8 mouse cellular contexts compared by ENCODE assay signal in genomic region chr11:93995720-93996305, GRCm38 (mm10). TPM values are rescaled to one million over a fixed set of nuclear protein-coding genes. Genes with fewer than 3 reads are reported as not detected.
DNase-seq lines count a peak whose midpoint lies in the region; ATAC-seq lines count a peak whose summit lies in the region.

Gene Spag9 (plus strand): TSS chr11:93996091.

- peak within 1 kb of the TSS; percentile 72 for H3K4me3 ChIP-seq in hindbrain, embryonic 14.5 days (replicated peaks; ENCODE audit: low read length)

- H3K9me3 ChIP-seq in hindbrain, embryonic 14.5 days (ENCODE audit: control insufficient read depth, low read length): no peaks in the 10 kb centered on the region

- peak; percentile 91 for ATAC-seq in hindbrain, embryonic 14.5 days (ENCODE audit: low FRiP score)

- no peaks in the 10 kb centered on the region for H3K36me3 ChIP-seq in hindbrain, embryonic 14.5 days (replicated peaks; ENCODE audit: control insufficient read depth, insufficient read depth)

- H3K4me1 ChIP-seq in hindbrain, embryonic 14.5 days (replicated peaks; ENCODE audit: control insufficient read depth, insufficient read depth, low read length): peaks cover 34% of the 10 kb centered on the region

- DNase-seq in R1 (ENCODE audit: low read depth, low spot score): peak; percentile 95
- DNase-seq in cerebellum, postnatal 25 days: peak; percentile 95 to 98
- DNase-seq in frontal cortex, postnatal 25 days (ENCODE audit: low spot score in 2 of 2): peak; percentile 61 to 87
- DNase-seq in hindbrain, embryonic 14.5 days (ENCODE audit: low spot score): peak; percentile 95
- peak; percentile 90 for DNase-seq in layer of hippocampus, postnatal 36 days
- peak; percentile 95 for DNase-seq in lung, postnatal 36 days
- DNase-seq in retina, postnatal 1 day: peak; percentile 96
- DNase-seq in urinary bladder, adult 18-20 months (ENCODE audit: low spot score in 2 of 2): peak; percentile 81 to 92

- H3K9ac ChIP-seq in hindbrain, embryonic 14.5 days: peak within 1 kb of the TSS; percentile 89

- no peaks in the 10 kb centered on the region for H3K27me3 ChIP-seq in hindbrain, embryonic 14.5 days (ENCODE audit: control insufficient read depth, insufficient read depth, low read length)

- WGBS in hindbrain, embryonic 14.5 days: 0% methylated on average over 52 of the region's 70 CpGs

- H3K4me2 ChIP-seq in hindbrain, embryonic 14.5 days (replicated peaks): peak within 1 kb of the TSS; percentile 81

- peak within 1 kb of the TSS; percentile 93 for H3K27ac ChIP-seq in hindbrain, embryonic 14.5 days

RNA-seq across cellular contexts. Expression of gene Spag9, which starts in this region (rescaled TPM):
- polyA plus RNA-seq in hindbrain, embryonic 14.5 days (2014; fragmentation: Nextera tagmentation; extraction: Ambion mirVana): 120 and 121 TPM in 2 replicates
- total RNA-seq in layer of hippocampus, postnatal 36 days (2021): 100 to 1,000 TPM; 217 to 221 TPM

Comparison
In these comparisons a context has a peak if more than half of its experiments do, and no peak if none do; other contexts are left out.
1. Peak in every context shown above with its lines: DNase-seq, ATAC-seq, H3K4me3 ChIP-seq and H3K27ac ChIP-seq.